Mouse (Mus musculus) MEL (cell line): ENCODE measurements around the gene Cstf2. TPM values are rescaled to one million over a fixed set of nuclear protein-coding genes. Genes with fewer than 3 reads are reported as not detected.

ENCODE experiments used
- DNase-seq: peaks from one replicate; pipeline ENCODE4 v3.0.0; 2011; ENCODE audit warnings: low read depth, low spot score
- H3K27ac ChIP-seq: 2 replicates; pipeline ENCODE4 v1.5.1; 2012; ENCODE audit warnings: low read depth, mild to moderate bottlenecking, control low read depth, low read length, moderate library complexity; ENCODE audit not compliant: control insufficient read depth
- H3K27me3 ChIP-seq, 2 experiments: fragments of 150-350 bp in 1 of 2; sonication (generic) in 1 of 2; 2 replicates each; pipeline ENCODE4 v1.6.1; 2012; ENCODE audit warnings: low read length in 2 of 2, mild to moderate bottlenecking in 2 of 2, improper control_type of control experiment in 1 of 2, moderate library complexity in 1 of 2; ENCODE audit not compliant: insufficient read depth in 2 of 2, control insufficient read depth in 1 of 2
- H3K36me3 ChIP-seq, 2 experiments: 2 replicates each; pipeline ENCODE4 v1.6.1; 2012 to 2014; ENCODE audit warnings: low read length in 2 of 2, improper control_type of control experiment in 1 of 2, inconsistent platforms in 1 of 2, mild to moderate bottlenecking in 1 of 2; ENCODE audit not compliant: insufficient read depth in 2 of 2, control insufficient read depth in 1 of 2
- H3K4me1 ChIP-seq, 2 experiments: fragments of 150-350 bp in 1 of 2; sonication (generic) in 1 of 2; 2 replicates each; pipeline ENCODE4 v1.6.1; 2012; ENCODE audit warnings: low read length in 2 of 2, improper control_type of control experiment in 1 of 2, mild to moderate bottlenecking in 1 of 2; ENCODE audit not compliant: insufficient read depth in 2 of 2, control insufficient read depth in 1 of 2
- H3K4me3 ChIP-seq, 2 experiments: fragments of 150-350 bp in 1 of 2; sonication (generic) in 1 of 2; 2 replicates each; pipeline ENCODE4 v1.5.1; 2012; ENCODE audit warnings: low read depth in 2 of 2, low read length in 2 of 2, mild to moderate bottlenecking in 2 of 2, moderate library complexity in 2 of 2, control low read depth in 1 of 2, improper control_type of control experiment in 1 of 2; ENCODE audit not compliant: control insufficient read depth in 1 of 2, insufficient read depth in 1 of 2
- H3K79me2 ChIP-seq: 2 replicates; pipeline ENCODE4 v1.6.1; 2012; ENCODE audit warnings: mild to moderate bottlenecking, low read length, moderate library complexity; ENCODE audit not compliant: control insufficient read depth, poor library complexity, insufficient read depth
- H3K9ac ChIP-seq: 2 replicates; pipeline ENCODE4 v1.6.1; 2012; ENCODE audit warnings: low read depth, mild to moderate bottlenecking, control low read depth, low read length, moderate library complexity; ENCODE audit not compliant: control insufficient read depth, poor library complexity, severe bottlenecking
- H3K9me3 ChIP-seq: fragments of 150-350 bp; sonication (generic); replicated peaks from 2 replicates; pipeline ENCODE4 v1.6.1; 2012; ENCODE audit warnings: mild to moderate bottlenecking, low read length, improper control_type of control experiment, moderate library complexity; ENCODE audit not compliant: insufficient read depth
- CHD1 ChIP-seq: IDR thresholded peaks from 2 replicates; pipeline ENCODE4 v1.6.1; 2012; ENCODE audit warnings: low read depth, mild to moderate bottlenecking, inconsistent platforms, low read length, improper control_type of control experiment
- ELF1 ChIP-seq: IDR thresholded peaks from 2 replicates; pipeline ENCODE4 v1.6.1; 2014; ENCODE audit warnings: low read depth, mild to moderate bottlenecking, inconsistent platforms, low read length, improper control_type of control experiment, moderate library complexity
- EP300 ChIP-seq, 2 experiments: IDR thresholded peaks; 2 replicates each; pipeline ENCODE4 v1.6.1; 2011; ENCODE audit warnings: improper control_type of control experiment in 2 of 2, low read length in 2 of 2, low read depth in 1 of 2, mild to moderate bottlenecking in 1 of 2
- ETS1 ChIP-seq: IDR thresholded peaks from 2 replicates; pipeline ENCODE4 v1.6.1; 2012; ENCODE audit warnings: low read depth, mild to moderate bottlenecking, inconsistent platforms, low read length, improper control_type of control experiment, moderate library complexity
- GATA1 ChIP-seq: IDR thresholded peaks from 2 replicates; pipeline ENCODE4 v1.6.1; 2011; ENCODE audit warnings: low read depth, low read length, improper control_type of control experiment
- JUND ChIP-seq: IDR thresholded peaks from 2 replicates; pipeline ENCODE4 v1.6.1; 2011; ENCODE audit warnings: low read depth, mild to moderate bottlenecking, improper control_type of control experiment, low read length
- MAFK ChIP-seq: IDR thresholded peaks from 2 replicates; pipeline ENCODE4 v1.6.1; 2011; ENCODE audit warnings: low read depth, mild to moderate bottlenecking, low read length, improper control_type of control experiment, borderline replicate concordance
- MEF2A ChIP-seq: IDR thresholded peaks from 2 replicates; pipeline ENCODE4 v1.6.1; 2014; ENCODE audit warnings: low read depth, mild to moderate bottlenecking, inconsistent platforms, low read length, improper control_type of control experiment; ENCODE audit not compliant: poor library complexity, insufficient replicate concordance, severe bottlenecking; ENCODE audit errors: extremely low read depth
- MYC ChIP-seq: IDR thresholded peaks from 2 replicates; pipeline ENCODE4 v1.6.1; 2011; ENCODE audit warnings: low read depth, mild to moderate bottlenecking, low read length, improper control_type of control experiment, moderate library complexity
- NELFE ChIP-seq: IDR thresholded peaks from 2 replicates; pipeline ENCODE4 v1.6.1; 2011; ENCODE audit warnings: low read depth, low read length, improper control_type of control experiment
- NRF1 ChIP-seq: IDR thresholded peaks from 2 replicates; pipeline ENCODE4 v1.6.1; 2014; ENCODE audit warnings: low read depth, mild to moderate bottlenecking, inconsistent platforms, low read length, improper control_type of control experiment, moderate library complexity; ENCODE audit not compliant: poor library complexity, insufficient read depth, severe bottlenecking
- RAD21 ChIP-seq: IDR thresholded peaks from 2 replicates; pipeline ENCODE4 v1.6.1; 2011; ENCODE audit warnings: mild to moderate bottlenecking, low read depth, low read length, improper control_type of control experiment
- RCOR1 ChIP-seq: IDR thresholded peaks from 2 replicates; pipeline ENCODE4 v1.6.1; 2012; ENCODE audit warnings: low read depth, mild to moderate bottlenecking, inconsistent platforms, low read length, improper control_type of control experiment
- SMC3 ChIP-seq: IDR thresholded peaks from 2 replicates; pipeline ENCODE4 v1.6.1; 2011; ENCODE audit warnings: low read depth, low read length, improper control_type of control experiment
- TBP ChIP-seq: IDR thresholded peaks from 2 replicates; pipeline ENCODE4 v1.8.0; 2011; ENCODE audit warnings: low read depth, low read length, improper control_type of control experiment
- TCF12 ChIP-seq: IDR thresholded peaks from 2 replicates; pipeline ENCODE4 v1.6.1; 2014; ENCODE audit warnings: low read depth, mild to moderate bottlenecking, inconsistent platforms, low read length, improper control_type of control experiment, moderate library complexity
- ZMIZ1 ChIP-seq: IDR thresholded peaks from 2 replicates; pipeline ENCODE4 v1.6.1; 2012; ENCODE audit warnings: low read depth, mild to moderate bottlenecking, inconsistent platforms, low read length, improper control_type of control experiment, moderate library complexity
- polyA plus RNA-seq, 2 experiments: library from polyadenylated mRNA; stranded (reverse) in 1 of 2; unstranded in 1 of 2; fragments of >175 nt in 1 of 2; fragments of >200 nt in 1 of 2; gene quantifications; 2 replicates each; pipeline versions ENCODE4 v1.2.1 to v1.2.4; 2012; ENCODE audit warnings: low replicate concordance in 2 of 2, low read depth in 1 of 2; ENCODE audit not compliant: insufficient read length in 2 of 2, insufficient read depth in 1 of 2, missing spikeins in 1 of 2
- total RNA-seq: library from RNA; depleted of rRNA; stranded (reverse); fragments of 300-350 nt; gene quantifications from 2 replicates; pipeline ENCODE4 v1.2.3, GENCODE M21; 2012

Gene Cstf2
- total and polyA plus RNA-seq, 3 experiments: 180 to 890 (median 354) TPM

DNA sequence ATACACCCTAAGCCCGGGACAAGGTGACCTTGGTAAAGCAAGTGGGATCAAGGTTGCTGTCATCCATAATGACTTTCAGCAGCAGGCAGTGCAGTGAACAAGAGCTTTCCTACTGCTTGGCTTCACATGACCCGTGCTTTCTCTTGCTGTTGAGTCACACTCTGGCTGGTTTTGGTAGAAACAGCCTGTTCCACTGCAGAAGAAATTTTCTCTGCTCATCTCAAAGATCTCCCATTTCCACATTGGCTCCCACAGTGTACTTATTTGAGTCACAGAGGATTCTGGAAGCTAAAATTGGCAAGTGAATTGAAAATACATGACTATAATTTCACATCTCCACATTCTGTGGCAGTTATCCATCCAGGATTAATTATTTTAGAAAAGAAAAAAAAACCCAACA is 43.7 kb downstream of the Cstf2 start:
- Histone ChIP-seq H3K4me3 (no peak overlapping the region), H3K36me3 (no peaks in the 10 kb centered on the region), H3K4me1 (peaks cover 0 to 4% of the 10 kb centered on the region in 2 experiments; a peak in 1 of 4 replicates), H3K9me3 (no peaks in the 10 kb centered on the region), H3K9ac (no peak overlapping the region), H3K27me3 (peaks cover 0 to 1% of the 10 kb centered on the region in 2 experiments; a peak in 1 of 4 replicates), H3K27ac (no peak overlapping the region), H3K79me2 (no peaks in the 10 kb centered on the region)
- peak; percentile 21 for DNase-seq
- no peak for TF ChIP-seq ZMIZ1
- no peak for TF ChIP-seq ELF1
- no peak for TF ChIP-seq JUND
- no peak for TF ChIP-seq TBP
- no peak for TF ChIP-seq MEF2A

DNA sequence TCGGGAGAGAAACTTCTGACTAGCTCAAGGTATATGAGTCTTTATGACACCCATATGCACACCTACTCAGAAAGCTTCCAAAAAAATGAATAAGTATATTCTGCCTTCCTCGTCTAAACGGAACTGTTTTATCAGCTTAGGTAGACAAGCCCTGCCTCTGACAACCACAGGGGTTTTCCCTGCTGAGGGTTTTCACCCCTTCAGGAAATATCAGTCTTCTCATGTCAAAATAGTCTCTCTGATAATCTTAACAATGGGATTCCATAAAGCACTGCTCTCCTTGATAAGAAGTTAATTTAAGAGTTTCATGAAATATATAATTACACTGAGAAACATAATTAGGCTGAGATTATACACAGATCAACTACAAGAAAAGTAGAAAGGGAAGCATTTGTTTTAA is 52.8 kb downstream of the Cstf2 start:
- peak; percentile 77 for TF ChIP-seq TCF12
- TF ChIP-seq GATA1: peak; percentile 89
- no peak for TF ChIP-seq SMC3
- no peak for TF ChIP-seq NELFE
- peak; percentile 79 to 80 for TF ChIP-seq EP300 (IDR thresholded peaks at IDR 0.05; ENCODE audit: low read depth in 1 of 2, low read length in 2 of 2)
- TF ChIP-seq RCOR1: peak; percentile 95
- peak; percentile 48; the same call in 1 of the 2 replicates for TF ChIP-seq ETS1
- TF ChIP-seq MAFK: no peak
- no peaks in the 10 kb centered on the region for H3K9me3 ChIP-seq
- H3K79me2 ChIP-seq: no peaks in the 10 kb centered on the region
- peak; percentile 66 for DNase-seq
- no peak overlapping the region for H3K9ac ChIP-seq
- H3K27ac ChIP-seq: no peak overlapping the region
- H3K36me3 ChIP-seq: peaks cover 0 to 16% of the 10 kb centered on the region in 2 experiments; a peak in 2 of 4 replicates
- peaks cover 4 to 11% of the 10 kb centered on the region in 2 experiments; a peak in 3 of 4 replicates for H3K4me1 ChIP-seq
- H3K27me3 ChIP-seq: peaks cover 0 to 1% of the 10 kb centered on the region in 2 experiments; a peak in 1 of 4 replicates
- H3K4me3 ChIP-seq: no peak overlapping the region

- Histone ChIP-seq H3K4me3 (no peak overlapping the region), H3K36me3 (peaks cover 0 to 18% of the 10 kb centered on the region in 2 experiments; a peak in 2 of 4 replicates), H3K27ac (no peak overlapping the region), H3K4me1 (peaks cover 4 to 8% of the 10 kb centered on the region in 2 experiments; a peak in 3 of 4 replicates), H3K9ac (no peak overlapping the region), H3K27me3 (no peaks in the 10 kb centered on the region)
- peak; percentile 89 for DNase-seq
- peak; percentile 62; the same call in 1 of the 2 replicates for TF ChIP-seq MAFK
- TF ChIP-seq ETS1: peak; percentile 37; the same call in 1 of the 2 replicates
- TF ChIP-seq JUND: 0 out of 2 replicates have a peak, but pooled peaks have one; percentile 33
- TF ChIP-seq NRF1: no peak
- no peak for TF ChIP-seq SMC3
- TF ChIP-seq RAD21: no peak
- no peak for TF ChIP-seq CHD1
- TF ChIP-seq EP300 (IDR thresholded peaks at IDR 0.05; ENCODE audit: low read depth in 1 of 2, low read length in 2 of 2): peak; percentile 21 to 81
- peak; percentile 72 for TF ChIP-seq RCOR1
- peak; percentile 26; the same call in 1 of the 2 replicates for TF ChIP-seq GATA1
- peak; percentile 71; the same call in 1 of the 2 replicates for TF ChIP-seq MYC
- TF ChIP-seq, all 39 proteins: peak for 7
- no peaks in the 10 kb centered on the region for H3K79me2 ChIP-seq
- H3K9me3 ChIP-seq: no peaks in the 10 kb centered on the region
Measured at GRCm38 (mm10) chrX:134116417-134116816, 57.4 kb downstream of the Cstf2 start.
